In genomic region chr11:71937108-71937507, GRCm38 (mm10) we compare ENCODE assay signal across 13 mouse cellular contexts.
A peak's percentile ranks its signal among the peaks of the same experiment; 100 is the strongest.
DNase-seq lines count a peak whose midpoint lies in the region; ATAC-seq lines count a peak whose summit lies in the region.
"Had no signal": no experiment of that assay in that cellular context is flagged by ENCODE, and none has a peak within 500 bp of the region (broad histone marks: within the 10 kb centered on the region; RNA-seq: fewer than 3 reads in every experiment).

No protein-coding gene starts in this region.

- no peaks in the 10 kb centered on the region for H3K27me3 ChIP-seq in kidney, embryonic 14.5 days (ENCODE audit: control insufficient read depth, insufficient read depth, low read length)
- no peaks in the 10 kb centered on the region for H3K27me3 ChIP-seq in limb, embryonic 11.5 days (ENCODE audit: control insufficient read depth, insufficient read depth, low read length)

- WGBS in kidney, embryonic 14.5 days = 34% methylated on average over 6 of the region's 6 CpGs
- 29% methylated on average over 6 of the region's 6 CpGs for WGBS in limb, embryonic 11.5 days

- H3K4me2 ChIP-seq in kidney, embryonic 14.5 days (replicated peaks; ENCODE audit: low read depth, low read length) = no peak overlapping the region
- H3K4me2 ChIP-seq in limb, embryonic 11.5 days (ENCODE audit: low read depth, severe bottlenecking) = no peak overlapping the region

- peak; percentile 3 for DNase-seq in kidney, adult 9 months
- peak; percentile 2 to 6 for DNase-seq in B cell, adult 2 months
- DNase-seq in R1 (ENCODE audit: low read depth, low spot score) = peak; percentile 32
- peak; percentile 73 for DNase-seq in limb, embryonic 11.5 days (ENCODE audit: low spot score)
- DNase-seq in cerebellum, postnatal 25 days = no peak
- no peak for DNase-seq in cerebellum, adult 8-10 months
- DNase-seq: cerebellum, postnatal 14 days; right cerebral cortex, postnatal 4 days; thymus, adult 18-20 months had no signal

- no peaks in the 10 kb centered on the region for H3K36me3 ChIP-seq in kidney, embryonic 14.5 days (ENCODE audit: control insufficient read depth, insufficient read depth, low read length)
- no peaks in the 10 kb centered on the region for H3K36me3 ChIP-seq in limb, embryonic 11.5 days (ENCODE audit: control insufficient read depth, insufficient read depth, low read length)
- H3K36me3 ChIP-seq: heart, embryonic 10.5 days had no signal

- H3K9ac ChIP-seq in kidney, embryonic 14.5 days (ENCODE audit: low read depth, low read length) = no peak overlapping the region
- H3K9ac ChIP-seq in limb, embryonic 11.5 days (ENCODE audit: low read length) = no peak overlapping the region

- no peak overlapping the region for H3K4me3 ChIP-seq in kidney, embryonic 14.5 days (ENCODE audit: low read length)
- no peak overlapping the region for H3K4me3 ChIP-seq in limb, embryonic 11.5 days (ENCODE audit: low read depth, low read length)
- H3K4me3 ChIP-seq: heart, embryonic 10.5 days had no signal

- no peaks in the 10 kb centered on the region for H3K4me1 ChIP-seq in kidney, embryonic 14.5 days (ENCODE audit: control insufficient read depth, insufficient read depth, low read length)
- H3K4me1 ChIP-seq in limb, embryonic 11.5 days (ENCODE audit: control insufficient read depth, insufficient read depth, low read length) = no peaks in the 10 kb centered on the region
- H3K4me1 ChIP-seq: heart, embryonic 10.5 days had no signal

- no peak overlapping the region for H3K27ac ChIP-seq in kidney, embryonic 14.5 days (ENCODE audit: low read depth, low read length)
- H3K27ac ChIP-seq in limb, embryonic 11.5 days (replicated peaks; ENCODE audit: low read depth, low read length) = no peak overlapping the region
- H3K27ac ChIP-seq: heart, embryonic 10.5 days had no signal

- no peaks in the 10 kb centered on the region for H3K9me3 ChIP-seq in kidney, embryonic 14.5 days (ENCODE audit: control insufficient read depth, low read length)
- H3K9me3 ChIP-seq in limb, embryonic 11.5 days (ENCODE audit: control insufficient read depth, low read length) = no peaks in the 10 kb centered on the region; the same call in 1 of the 2 replicates
- H3K9me3 ChIP-seq: heart, embryonic 10.5 days had no signal

- ATAC-seq in kidney, embryonic 14.5 days (ENCODE audit: low FRiP score, low TSS enrichment) = no peak
- ATAC-seq in limb, embryonic 11.5 days (ENCODE audit: insufficient number of reproducible peaks, low FRiP score, low TSS enrichment, low read depth) = no peak
- ATAC-seq: forebrain, embryonic 16.5 days; intestine, embryonic 16.5 days had no signal

Comparison
In these comparisons a context has a peak if more than half of its experiments do, and no peak if none do; other contexts are left out.
1. DNase-seq: peak in kidney, adult 9 months (single experiment), B cell, adult 2 months (2 of 2), R1 (single experiment) and limb, embryonic 11.5 days (single experiment); none in cerebellum, postnatal 25 days (0 of 2) and cerebellum, adult 8-10 months (single experiment).